Mouse (Mus musculus): ENCODE data around the gene Eid3.

Gene Eid3

GRCm38 (mm10) chr10:82866356-82866755 is at the start of gene Eid3:
Eid3 (plus strand) TSS chr10:82866626.
- no peak for DNase-seq (ENCODE audit: low spot score)

GRCm38 (mm10) chr10:82817514-82817913 is 48.9 kb upstream of the Eid3 start:
- no peak for DNase-seq (ENCODE audit: low spot score)

GRCm38 (mm10) chr10:82817936-82818335 is 48.5 kb upstream of the Eid3 start:
- no peak for DNase-seq (ENCODE audit: low spot score)

- no peak for DNase-seq (ENCODE audit: low spot score)
Measured at GRCm38 (mm10) chr10:82818661-82819060, 47.8 kb upstream of the Eid3 start.

GRCm38 (mm10) chr10:82823108-82823778 is 43.2 kb upstream of the Eid3 start:
- DNase-seq (ENCODE audit: low spot score): no peak

GRCm38 (mm10) chr10:82823779-82824177 is 42.6 kb upstream of the Eid3 start:
- DNase-seq (ENCODE audit: low spot score): no peak

GRCm38 (mm10) chr10:82824541-82824940 is 41.9 kb upstream of the Eid3 start:
- DNase-seq (ENCODE audit: low spot score): no peak

- no peak for DNase-seq (ENCODE audit: low spot score)
Measured at GRCm38 (mm10) chr10:82826516-82826915, 39.9 kb upstream of the Eid3 start.

- DNase-seq (ENCODE audit: low spot score): no peak
Measured at GRCm38 (mm10) chr10:82833926-82834325, 32.5 kb upstream of the Eid3 start, which contains the start of gene Txnrd1. Txnrd1 (plus strand) TSS chr10:82833951.

- no peak for DNase-seq (ENCODE audit: low spot score)
Measured at GRCm38 (mm10) chr10:82835898-82836297, 30.5 kb upstream of the Eid3 start.

- no peak for DNase-seq (ENCODE audit: low spot score)
Measured at GRCm38 (mm10) chr10:82838390-82838789, 28.0 kb upstream of the Eid3 start.

- no peak for DNase-seq (ENCODE audit: low spot score)
Measured at GRCm38 (mm10) chr10:82844090-82844489, 22.3 kb upstream of the Eid3 start.

- no peak for DNase-seq (ENCODE audit: low spot score)
Measured at GRCm38 (mm10) chr10:82844731-82845130, 21.7 kb upstream of the Eid3 start.

- DNase-seq (ENCODE audit: low spot score): no peak
Measured at GRCm38 (mm10) chr10:82847821-82848459, 18.5 kb upstream of the Eid3 start.

- no peak for DNase-seq (ENCODE audit: low spot score)
Measured at GRCm38 (mm10) chr10:82849686-82850353, 16.6 kb upstream of the Eid3 start.

- DNase-seq (ENCODE audit: low spot score): no peak
Measured at GRCm38 (mm10) chr10:82850354-82850752, 16.1 kb upstream of the Eid3 start.

GRCm38 (mm10) chr10:82851751-82852150 is 14.7 kb upstream of the Eid3 start:
- no peak for DNase-seq (ENCODE audit: low spot score)

GRCm38 (mm10) chr10:82858032-82858680 is 8.3 kb upstream of the Eid3 start:
- DNase-seq (ENCODE audit: low spot score): no peak

- DNase-seq (ENCODE audit: low spot score): peak; percentile 93
Measured at GRCm38 (mm10) chr10:82858691-82859532, 7.5 kb upstream of the Eid3 start.

- DNase-seq (ENCODE audit: low spot score): peak; percentile 70
Measured at GRCm38 (mm10) chr10:82859533-82859915, 6.9 kb upstream of the Eid3 start.

GRCm38 (mm10) chr10:82860181-82860928 is 6.1 kb upstream of the Eid3 start:
- peak; percentile 71 for DNase-seq (ENCODE audit: low spot score)
